Mouse (Mus musculus) megakaryocyte, embryonic 14.5 days (primary cell): ENCODE results near the gene Tmigd3.

ENCODE experiments used
- FLI1 ChIP-seq: IDR thresholded peaks from 2 replicates; pipeline ENCODE4 v1.6.1; 2012; ENCODE audit warnings: low read length, inconsistent platforms, mixed read lengths
- GATA1 ChIP-seq: IDR thresholded peaks from 3 replicates; pipeline ENCODE4 v1.6.1; 2012; ENCODE audit warnings: mixed read lengths, low read length, inconsistent platforms, borderline replicate concordance

DNA sequence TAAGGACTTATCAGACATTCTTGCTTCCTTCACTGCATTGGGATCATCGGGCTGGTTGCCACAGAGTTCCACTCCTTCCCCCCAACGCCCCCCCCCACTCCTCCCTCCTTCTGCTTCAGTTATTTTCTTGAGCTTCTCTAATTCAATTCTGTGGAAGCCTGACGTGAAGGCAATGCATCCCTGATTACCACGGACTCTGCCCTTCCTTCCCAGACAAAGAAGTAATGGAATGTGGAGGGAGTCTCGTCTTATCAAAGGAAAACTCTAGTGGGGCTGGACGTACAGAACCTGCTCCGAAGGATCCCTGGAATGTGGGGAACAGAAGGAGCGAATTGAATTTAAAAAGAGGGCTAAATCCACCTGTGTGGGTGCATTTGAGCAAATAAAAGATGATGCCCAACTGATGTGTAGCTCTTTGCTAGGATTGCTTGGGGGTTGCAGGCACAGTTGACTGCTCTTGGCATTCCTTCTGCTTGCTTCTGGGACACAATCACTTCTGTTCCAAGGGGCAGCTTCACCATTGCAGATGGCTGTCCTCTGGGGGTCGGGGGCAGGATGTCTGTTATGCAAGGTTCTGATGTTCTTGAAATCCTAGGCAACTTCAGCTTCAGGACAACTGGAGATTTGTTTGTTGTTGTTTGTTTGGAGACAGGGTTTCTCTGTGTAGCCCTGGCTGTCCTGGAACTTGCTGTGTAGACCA lies 37.4 kb downstream of the Tmigd3 start:
- TF ChIP-seq GATA1 (no peak), FLI1 (no peak)
